In genomic region chr3:104006896-104007466, GRCm38 (mm10) we compare ENCODE assay signal across 10 mouse cellular contexts. TPM values are rescaled to one million over a fixed set of nuclear protein-coding genes. Genes with fewer than 3 reads are reported as not detected.
DNase-seq lines count a peak whose midpoint lies in the region; ATAC-seq and TF ChIP-seq lines count a peak whose summit lies in the region.
"Had no signal": no experiment of that assay in that cellular context is flagged by ENCODE, and none has a peak within 500 bp of the region (broad histone marks: within the 10 kb centered on the region; RNA-seq: fewer than 3 reads in every experiment).

No protein-coding gene starts in this region.

- H3K27me3 ChIP-seq in forebrain, embryonic 16.5 days (replicated peaks; ENCODE audit: control insufficient read depth, insufficient read depth, low read length) = no peaks in the 10 kb centered on the region
- no peaks in the 10 kb centered on the region for H3K27me3 ChIP-seq in forebrain, postnatal 0 days (ENCODE audit: insufficient read depth, low read length)
- no peaks in the 10 kb centered on the region for H3K27me3 ChIP-seq in midbrain, embryonic 14.5 days (ENCODE audit: control insufficient read depth, insufficient read depth, low read length)
- H3K27me3 ChIP-seq in midbrain, embryonic 15.5 days (replicated peaks) = no peaks in the 10 kb centered on the region
- H3K27me3 ChIP-seq: heart, embryonic 13.5 days; limb, embryonic 15.5 days had no signal

- DNase-seq in forebrain, postnatal 0 days = no peak
- peak; percentile 4 for DNase-seq in midbrain, embryonic 14.5 days
- DNase-seq in cerebellum, adult 11-12 months = peak; percentile 22
- DNase-seq in cerebellum, postnatal 25 days = peak; percentile 51 to 62
- no peak for DNase-seq in thymus, postnatal 4 days
- DNase-seq: B cell, adult 2 months had no signal

- H3K9me3 ChIP-seq in forebrain, embryonic 16.5 days (ENCODE audit: control insufficient read depth, low read length) = no peaks in the 10 kb centered on the region
- no peaks in the 10 kb centered on the region for H3K9me3 ChIP-seq in forebrain, postnatal 0 days (ENCODE audit: low read length)
- no peaks in the 10 kb centered on the region for H3K9me3 ChIP-seq in midbrain, embryonic 14.5 days (ENCODE audit: control insufficient read depth, low read length)
- H3K9me3 ChIP-seq in midbrain, embryonic 15.5 days = no peaks in the 10 kb centered on the region
- H3K9me3 ChIP-seq: heart, embryonic 13.5 days; limb, embryonic 15.5 days had no signal

- H3K4me2 ChIP-seq in forebrain, embryonic 16.5 days (ENCODE audit: low read length) = no peak overlapping the region
- H3K4me2 ChIP-seq in forebrain, postnatal 0 days (ENCODE audit: low read depth) = no peak overlapping the region
- H3K4me2 ChIP-seq in midbrain, embryonic 14.5 days (ENCODE audit: low read length) = no peak overlapping the region
- H3K4me2 ChIP-seq in midbrain, embryonic 15.5 days = no peak overlapping the region
- H3K4me2 ChIP-seq: heart, embryonic 13.5 days; limb, embryonic 15.5 days had no signal

- TF ChIP-seq CTCF in forebrain, postnatal 0 days (IDR thresholded peaks at IDR 0.05; ENCODE audit: low read depth) = no peak

- H3K4me3 ChIP-seq in forebrain, embryonic 16.5 days (replicated peaks; ENCODE audit: low read length) = no peak overlapping the region
- no peak overlapping the region for H3K4me3 ChIP-seq in forebrain, postnatal 0 days (ENCODE audit: low read depth, low read length)
- H3K4me3 ChIP-seq in midbrain, embryonic 14.5 days (replicated peaks; ENCODE audit: low read depth, low read length) = no peak overlapping the region
- no peak overlapping the region for H3K4me3 ChIP-seq in midbrain, embryonic 15.5 days
- H3K4me3 ChIP-seq: heart, embryonic 13.5 days; limb, embryonic 15.5 days had no signal

- ATAC-seq in forebrain, embryonic 16.5 days = peak; percentile 40
- no peak; the same call in 1 of the 2 replicates for ATAC-seq in forebrain, postnatal 0 days
- ATAC-seq in midbrain, embryonic 14.5 days (ENCODE audit: low FRiP score, low TSS enrichment) = no peak
- ATAC-seq in midbrain, embryonic 15.5 days (replicated peaks) = no peak

- H3K9ac ChIP-seq in forebrain, embryonic 16.5 days (replicated peaks; ENCODE audit: low read depth, low read length) = no peak overlapping the region
- no peak overlapping the region for H3K9ac ChIP-seq in forebrain, postnatal 0 days
- H3K9ac ChIP-seq in midbrain, embryonic 14.5 days (replicated peaks; ENCODE audit: low read length) = no peak overlapping the region
- no peak overlapping the region for H3K9ac ChIP-seq in midbrain, embryonic 15.5 days
- H3K9ac ChIP-seq: heart, embryonic 13.5 days; limb, embryonic 15.5 days had no signal

- H3K4me1 ChIP-seq in forebrain, embryonic 16.5 days (replicated peaks; ENCODE audit: control insufficient read depth, insufficient read depth, low read length) = peaks cover 3% of the 10 kb centered on the region
- H3K4me1 ChIP-seq in forebrain, postnatal 0 days (ENCODE audit: insufficient read depth) = no peaks in the 10 kb centered on the region
- no peaks in the 10 kb centered on the region for H3K4me1 ChIP-seq in midbrain, embryonic 14.5 days (ENCODE audit: control insufficient read depth, insufficient read depth, low read length)
- no peaks in the 10 kb centered on the region for H3K4me1 ChIP-seq in midbrain, embryonic 15.5 days
- H3K4me1 ChIP-seq: heart, embryonic 13.5 days; limb, embryonic 15.5 days had no signal

- no peak overlapping the region for H3K27ac ChIP-seq in forebrain, embryonic 16.5 days (ENCODE audit: low read length)
- H3K27ac ChIP-seq in forebrain, postnatal 0 days (ENCODE audit: low read depth, low read length) = no peak overlapping the region
- no peak overlapping the region for H3K27ac ChIP-seq in midbrain, embryonic 14.5 days (replicated peaks; ENCODE audit: low read depth, low read length)
- H3K27ac ChIP-seq in midbrain, embryonic 15.5 days = no peak overlapping the region
- H3K27ac ChIP-seq: heart, embryonic 13.5 days; limb, embryonic 15.5 days had no signal

- 42% methylated on average over 8 of the region's 8 CpGs for WGBS in forebrain, embryonic 16.5 days
- WGBS in forebrain, postnatal 0 days = 39% methylated on average over 8 of the region's 8 CpGs
- WGBS in midbrain, embryonic 14.5 days = 80% methylated on average over 8 of the region's 8 CpGs
- 76% methylated on average over 8 of the region's 8 CpGs for WGBS in midbrain, embryonic 15.5 days

- peaks cover 16% of the 10 kb centered on the region for H3K36me3 ChIP-seq in forebrain, embryonic 16.5 days (ENCODE audit: control insufficient read depth, insufficient read depth)
- peaks cover 45% of the 10 kb centered on the region for H3K36me3 ChIP-seq in forebrain, postnatal 0 days (ENCODE audit: insufficient read depth)
- peaks cover 55% of the 10 kb centered on the region for H3K36me3 ChIP-seq in midbrain, embryonic 14.5 days (ENCODE audit: control insufficient read depth, insufficient read depth, low read length)
- peaks cover 11% of the 10 kb centered on the region; the same call in 1 of the 2 replicates for H3K36me3 ChIP-seq in midbrain, embryonic 15.5 days (replicated peaks)

RNA-seq across cellular contexts. Expression of gene Phtf1, which starts 39.1 kb away (rescaled TPM):
- polyA plus RNA-seq in forebrain, embryonic 16.5 days (2015; fragmentation: Nextera tagmentation; extraction: Ambion mirVana) = 26.0 and 30.3 TPM in 2 replicates
- 25.9 and 31.2 TPM in 2 replicates for total RNA-seq in forebrain, postnatal 0 days (2014; rRNA removed)
- 12.1 and 15.3 TPM in 2 replicates for polyA plus RNA-seq in forebrain, postnatal 0 days (2015; fragmentation: Nextera tagmentation; extraction: Ambion mirVana)
- 24.7 and 35.9 TPM in 2 replicates for polyA plus RNA-seq in midbrain, embryonic 14.5 days (2014; fragmentation: Nextera tagmentation; extraction: Ambion mirVana)
- polyA plus RNA-seq in midbrain, embryonic 15.5 days (2015; fragmentation: Nextera tagmentation; extraction: Ambion mirVana) = 25.0 and 26.2 TPM in 2 replicates

Comparison
In these comparisons a context has a peak if more than half of its experiments do, and no peak if none do; other contexts are left out.
1. DNase-seq: peak in midbrain, embryonic 14.5 days (single experiment), cerebellum, adult 11-12 months (single experiment) and cerebellum, postnatal 25 days (2 of 2); none in forebrain, postnatal 0 days (single experiment) and thymus, postnatal 4 days (single experiment).